Comparison of ENCODE assay signal across 9 mouse cellular contexts in genomic region chr10:118441898-118442297, GRCm38 (mm10). TPM values are rescaled to one million over a fixed set of nuclear protein-coding genes. Genes with fewer than 3 reads are reported as not detected.
DNase-seq lines count a peak whose midpoint lies in the region; ATAC-seq and TF ChIP-seq lines count a peak whose summit lies in the region.
"Had no signal": no experiment of that assay in that cellular context is flagged by ENCODE, and none has a peak within 500 bp of the region (broad histone marks: within the 10 kb centered on the region; RNA-seq: fewer than 3 reads in every experiment).

No protein-coding gene starts in this region.

- no peak for TF ChIP-seq POLR2A in cerebellum, adult 2 months (IDR thresholded peaks at IDR 0.05; ENCODE audit: borderline replicate concordance, insufficient read depth, low read length)

- peak; percentile 76 for TF ChIP-seq CTCF in layer of hippocampus, adult 2 months (conservative IDR thresholded peaks at IDR 0.05)
- TF ChIP-seq CTCF in cerebellum, adult 2 months (IDR thresholded peaks at IDR 0.05; ENCODE audit: borderline replicate concordance, insufficient read depth, low read depth, low read length) = no peak

- no peak overlapping the region for H3K9ac ChIP-seq in hindbrain, embryonic 11.5 days (ENCODE audit: low read depth, low read length)
- no peak overlapping the region for H3K9ac ChIP-seq in hindbrain, embryonic 16.5 days (ENCODE audit: low read depth, low read length)
- H3K9ac ChIP-seq: embryonic facial prominence, embryonic 15.5 days; limb, embryonic 12.5 days had no signal

- WGBS in hindbrain, embryonic 11.5 days = 84% methylated on average over 3 of the region's 3 CpGs
- WGBS in hindbrain, embryonic 16.5 days = 72% methylated on average over 3 of the region's 3 CpGs
- 76% methylated on average over 3 of the region's 3 CpGs for WGBS in cerebellum, adult 2 months

- no peaks in the 10 kb centered on the region for H3K4me1 ChIP-seq in hindbrain, embryonic 11.5 days (replicated peaks; ENCODE audit: control insufficient read depth, insufficient read depth, low read length)
- no peaks in the 10 kb centered on the region for H3K4me1 ChIP-seq in hindbrain, embryonic 16.5 days (ENCODE audit: control insufficient read depth, insufficient read depth, low read depth, low read length)
- H3K4me1 ChIP-seq in cerebellum, adult 2 months (ENCODE audit: control insufficient read depth, insufficient read depth, low read length) = no peaks in the 10 kb centered on the region
- H3K4me1 ChIP-seq: embryonic facial prominence, embryonic 15.5 days; limb, embryonic 12.5 days had no signal

- no peak for ATAC-seq in hindbrain, embryonic 11.5 days (ENCODE audit: low FRiP score)
- no peak for ATAC-seq in hindbrain, embryonic 16.5 days

- no peak overlapping the region for H3K4me2 ChIP-seq in hindbrain, embryonic 11.5 days (replicated peaks; ENCODE audit: low read depth, low read length)
- no peak overlapping the region for H3K4me2 ChIP-seq in hindbrain, embryonic 16.5 days (ENCODE audit: low read length)
- H3K4me2 ChIP-seq: embryonic facial prominence, embryonic 15.5 days; limb, embryonic 12.5 days had no signal

- H3K27me3 ChIP-seq in hindbrain, embryonic 11.5 days (ENCODE audit: control insufficient read depth, insufficient read depth, low read length) = no peaks in the 10 kb centered on the region
- H3K27me3 ChIP-seq in hindbrain, embryonic 16.5 days (replicated peaks; ENCODE audit: control insufficient read depth, insufficient read depth, low read length) = no peaks in the 10 kb centered on the region
- no peaks in the 10 kb centered on the region for H3K27me3 ChIP-seq in cerebellum, adult 2 months (ENCODE audit: control insufficient read depth, insufficient read depth, low read length)
- H3K27me3 ChIP-seq: embryonic facial prominence, embryonic 15.5 days; limb, embryonic 12.5 days had no signal

- no peak overlapping the region for H3K27ac ChIP-seq in hindbrain, embryonic 11.5 days (ENCODE audit: low read depth, low read length)
- H3K27ac ChIP-seq in hindbrain, embryonic 16.5 days (ENCODE audit: low read depth, low read length) = no peak overlapping the region
- no peak overlapping the region for H3K27ac ChIP-seq in layer of hippocampus, adult 2 months
- H3K27ac ChIP-seq in cerebellum, adult 2 months (ENCODE audit: insufficient read depth, low read length) = no peak overlapping the region
- H3K27ac ChIP-seq: embryonic facial prominence, embryonic 15.5 days; limb, embryonic 12.5 days had no signal

- no peaks in the 10 kb centered on the region for H3K9me3 ChIP-seq in hindbrain, embryonic 11.5 days (ENCODE audit: control insufficient read depth, low read length)
- no peaks in the 10 kb centered on the region for H3K9me3 ChIP-seq in hindbrain, embryonic 16.5 days (ENCODE audit: control insufficient read depth, low read length)
- H3K9me3 ChIP-seq: embryonic facial prominence, embryonic 15.5 days; limb, embryonic 12.5 days had no signal

- peak; percentile 9 for DNase-seq in hindbrain, embryonic 11.5 days (ENCODE audit: low spot score)
- peak; percentile 26 for DNase-seq in thymus, postnatal 4 days
- DNase-seq in thymus, postnatal 10 days (ENCODE audit: low spot score in 2 of 2) = no peak
- DNase-seq in layer of hippocampus, adult 2 months (ENCODE audit: low spot score in 2 of 2) = peak in 1 of 2 experiments; percentile 12
- no peak for DNase-seq in testis, postnatal 10 days (ENCODE audit: low spot score)
- no peak for DNase-seq in cerebellum, adult 2 months

- no peaks in the 10 kb centered on the region for H3K36me3 ChIP-seq in hindbrain, embryonic 11.5 days (ENCODE audit: control insufficient read depth, insufficient read depth, low read length)
- no peaks in the 10 kb centered on the region for H3K36me3 ChIP-seq in hindbrain, embryonic 16.5 days (ENCODE audit: control insufficient read depth, insufficient read depth, low read length)
- H3K36me3 ChIP-seq: embryonic facial prominence, embryonic 15.5 days; limb, embryonic 12.5 days had no signal

- H3K4me3 ChIP-seq in hindbrain, embryonic 11.5 days (ENCODE audit: low read depth, low read length) = no peak overlapping the region
- no peak overlapping the region for H3K4me3 ChIP-seq in hindbrain, embryonic 16.5 days (ENCODE audit: low read length)
- H3K4me3 ChIP-seq in layer of hippocampus, adult 2 months = no peak overlapping the region
- no peak overlapping the region for H3K4me3 ChIP-seq in cerebellum, adult 2 months (replicated peaks; ENCODE audit: insufficient read depth, low read depth, low read length)
- H3K4me3 ChIP-seq: embryonic facial prominence, embryonic 15.5 days; limb, embryonic 12.5 days had no signal

RNA-seq across cellular contexts. Expression of gene Ifng, which starts 1.1 kb away (rescaled TPM):
- polyA plus RNA-seq in hindbrain, embryonic 11.5 days (2014; fragmentation: Nextera tagmentation; extraction: Ambion mirVana) = not detected in 2 replicates
- not detected in 2 replicates for polyA plus RNA-seq in hindbrain, embryonic 16.5 days (2015; fragmentation: Nextera tagmentation; extraction: Ambion mirVana)
- total RNA-seq in layer of hippocampus, adult 2 months (2021) = not detected
- not detected in 2 replicates for polyA plus RNA-seq in cerebellum, adult 2 months (2012; rRNA removed)
- polyA plus RNA-seq: embryonic facial prominence, embryonic 15.5 days; limb, embryonic 12.5 days had no signal

Comparison
In these comparisons a context has a peak if more than half of its experiments do, and no peak if none do; other contexts are left out.
1. DNase-seq: peak in hindbrain, embryonic 11.5 days (single experiment) and thymus, postnatal 4 days (single experiment); none in thymus, postnatal 10 days (0 of 2), testis, postnatal 10 days (single experiment) and cerebellum, adult 2 months (0 of 2).